Mouse (Mus musculus) cerebellum, adult 2 months (tissue): ENCODE data around the gene Fkbp5. TPM values are rescaled to one million over a fixed set of nuclear protein-coding genes. Genes with fewer than 3 reads are reported as not detected.
"Not testable (repeated sequence)": the region's sequence is repeated elsewhere in the genome, so short reads cannot be mapped to it uniquely, and the experiment has no call there.

Experiments
- DNase-seq, 2 experiments: peaks; one replicate each; pipeline ENCODE4 v3.0.0; 2021
- H3K27ac ChIP-seq: fragments of 200-500 bp; 2 replicates; pipeline ENCODE4 v1.5.1; 2012; ENCODE audit warnings: low read length, control low read depth, inconsistent platforms; ENCODE audit not compliant: insufficient read depth
- H3K27me3 ChIP-seq: fragments of 200-500 bp; 2 replicates; pipeline ENCODE4 v1.6.1; 2012; ENCODE audit warnings: inconsistent platforms, mild to moderate bottlenecking, low read length, moderate library complexity; ENCODE audit not compliant: control insufficient read depth, insufficient read depth
- H3K4me1 ChIP-seq: fragments of 200-500 bp; 2 replicates; pipeline ENCODE4 v1.6.1; 2011; ENCODE audit warnings: low read length; ENCODE audit not compliant: control insufficient read depth, insufficient read depth
- H3K4me3 ChIP-seq: fragments of 200-500 bp; replicated peaks from 2 replicates; pipeline ENCODE3; 2011; ENCODE audit warnings: mild to moderate bottlenecking, low read depth, low read length, control low read depth; ENCODE audit not compliant: insufficient read depth
- CTCF ChIP-seq: fragments of 200-500 bp; IDR thresholded peaks from 2 replicates; pipeline ENCODE4 v1.5.1; 2011; ENCODE audit warnings: low read depth, mild to moderate bottlenecking, control low read depth, low read length, moderate library complexity, borderline replicate concordance; ENCODE audit not compliant: insufficient read depth
- POLR2A ChIP-seq: fragments of 200-500 bp; IDR thresholded peaks from 2 replicates; pipeline ENCODE4 v1.6.1; 2011; ENCODE audit warnings: low read length, control low read depth, borderline replicate concordance; ENCODE audit not compliant: insufficient read depth
- WGBS: fragments of 180-500 bp; shearing (Covaris S2); methylation state at CpG from one replicate; pipeline ENCODE4 v1.1.7; 2018; 5-methylcytosine and 5-hydroxymethylcytosine counted together
- polyA plus RNA-seq: library from polyadenylated mRNA; depleted of rRNA; stranded (reverse); fragments of >200 nt; gene quantifications from 2 replicates; pipeline ENCODE4 v1.2.3, GENCODE M21; 2012

Gene Fkbp5
- polyA plus RNA-seq, 1 experiment, result 8.6 TPM

DNA sequence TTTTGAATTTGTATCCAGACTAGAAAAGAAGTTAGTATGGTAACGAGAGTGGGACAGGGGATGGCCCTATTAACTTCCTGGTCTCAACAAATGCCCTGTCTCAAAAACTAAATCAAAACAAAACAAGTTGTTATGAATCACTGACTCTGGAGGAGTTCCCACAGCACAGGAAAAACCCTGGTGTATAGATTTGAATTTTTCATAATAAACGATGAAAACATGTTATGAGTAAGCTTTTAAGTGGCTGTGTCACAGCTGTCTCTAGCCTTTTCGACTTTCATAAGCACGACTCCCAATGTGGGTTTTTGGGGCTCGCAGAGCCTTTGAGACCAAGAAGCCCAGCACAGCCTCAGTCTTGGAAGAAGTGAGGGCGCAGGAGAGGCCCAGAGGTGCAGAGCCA lies 89.7 kb downstream of the Fkbp5 start:
- Histone ChIP-seq H3K4me1 (no peaks in the 10 kb centered on the region), H3K27me3 (no peaks in the 10 kb centered on the region), H3K27ac (no peak overlapping the region), H3K4me3 (no peak overlapping the region)
- DNase-seq, result no peak
- 95% methylated on average over 6 of the region's 6 CpGs for WGBS
- TF ChIP-seq POLR2A (no peak), CTCF (no peak)

DNA sequence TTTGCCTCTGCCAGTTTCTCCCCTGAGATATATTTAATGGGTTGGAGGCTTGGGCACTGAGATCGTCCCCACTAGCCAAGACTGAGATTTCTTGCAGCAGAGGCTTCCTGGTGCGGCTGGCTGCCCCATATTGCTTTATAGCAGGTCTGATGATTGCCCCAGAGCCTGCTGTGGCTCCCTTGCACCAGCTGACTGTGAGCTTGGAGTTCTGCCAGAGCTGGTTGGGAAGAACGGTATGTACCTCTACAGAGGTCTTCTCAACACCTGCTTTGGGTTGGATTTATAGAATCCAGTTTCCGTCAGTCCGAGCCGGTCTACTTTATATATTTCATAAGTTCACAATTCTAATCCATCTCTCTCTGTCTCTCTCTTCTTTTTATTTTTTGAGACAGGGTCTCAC lies 93.0 kb downstream of the Fkbp5 start:
- TF ChIP-seq POLR2A (no peak), CTCF (no peak)
- Histone ChIP-seq H3K27ac (no peak overlapping the region), H3K4me1 (no peaks in the 10 kb centered on the region), H3K4me3 (no peak overlapping the region), H3K27me3 (no peaks in the 10 kb centered on the region)
- 64% methylated on average over 6 of the region's 6 CpGs for WGBS
- no peak for DNase-seq

DNA sequence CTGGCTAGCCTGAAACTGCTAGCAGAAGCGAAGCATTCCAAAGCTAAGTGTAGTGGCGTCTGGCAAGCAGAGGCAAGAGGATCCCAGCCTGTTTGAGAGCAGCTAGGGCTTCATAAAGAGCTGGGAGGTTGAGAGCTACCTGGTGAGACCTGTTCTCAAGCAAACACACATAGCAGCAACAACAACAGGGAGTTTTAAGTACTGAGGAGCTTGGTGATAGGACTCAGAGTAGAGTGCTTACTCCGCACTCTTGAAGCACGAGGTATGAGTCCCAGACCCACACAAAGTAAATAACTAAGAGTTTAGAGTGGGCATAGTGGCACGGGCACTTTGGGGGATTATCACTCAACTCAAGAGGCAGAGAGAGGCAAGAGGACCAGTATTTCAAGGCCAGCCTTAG lies 96.3 kb downstream of the Fkbp5 start:
- WGBS, result 92% methylated on average over 5 of the region's 5 CpGs
- Histone ChIP-seq H3K4me3 (no peak overlapping the region), H3K27ac (no peak overlapping the region), H3K4me1 (no peaks in the 10 kb centered on the region), H3K27me3 (no peaks in the 10 kb centered on the region)
- TF ChIP-seq POLR2A (no peak), CTCF (no peak)
- no peak for DNase-seq

DNA sequence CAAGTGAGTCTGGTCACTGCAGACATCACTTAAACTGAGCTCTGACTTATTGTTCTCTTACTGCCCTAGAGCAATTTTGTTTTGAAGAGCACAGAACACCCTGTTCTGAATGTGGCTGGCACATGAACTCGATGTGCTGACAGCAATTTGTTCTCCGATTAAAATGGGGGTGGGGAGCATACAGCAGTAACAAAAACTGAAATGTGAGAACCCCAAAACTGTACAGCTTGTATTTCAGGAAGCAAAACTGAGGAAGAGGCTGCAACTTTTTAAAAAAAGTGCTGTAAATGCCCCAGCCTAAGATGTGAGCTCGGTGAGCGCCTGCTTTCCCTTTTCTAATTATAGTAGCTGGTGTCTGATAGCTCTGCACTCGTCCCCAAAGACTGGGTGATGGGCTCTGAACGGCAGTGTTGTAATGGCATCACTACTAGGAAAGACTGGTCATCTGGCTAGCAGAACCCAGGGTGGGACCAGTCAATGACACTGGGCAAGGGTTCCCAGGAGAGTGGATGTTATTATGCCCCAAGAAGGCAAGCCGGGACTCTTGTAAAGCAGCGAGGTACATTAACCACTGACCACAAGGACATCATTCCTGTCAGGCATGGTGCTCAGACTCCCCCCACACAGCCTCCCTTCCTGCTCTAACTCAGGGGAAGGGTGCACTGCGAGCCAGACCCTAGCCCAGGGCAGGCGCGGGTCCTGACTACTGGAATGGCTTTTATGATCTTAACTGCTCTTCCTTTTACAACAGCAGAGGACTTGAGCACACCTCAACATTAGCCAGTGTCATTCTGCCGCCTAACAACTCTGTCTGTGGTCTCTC lies 96.9 kb downstream of the Fkbp5 start:
- no peak for DNase-seq
- no peak for TF ChIP-seq POLR2A
- TF ChIP-seq CTCF, result no peak
- 77% methylated on average over 12 of the region's 12 CpGs for WGBS
- no peaks in the 10 kb centered on the region for H3K27me3 ChIP-seq
- H3K27ac ChIP-seq, result no peak overlapping the region; the same call in 1 of the 2 replicates
- no peaks in the 10 kb centered on the region for H3K4me1 ChIP-seq
- no peak overlapping the region for H3K4me3 ChIP-seq

DNA sequence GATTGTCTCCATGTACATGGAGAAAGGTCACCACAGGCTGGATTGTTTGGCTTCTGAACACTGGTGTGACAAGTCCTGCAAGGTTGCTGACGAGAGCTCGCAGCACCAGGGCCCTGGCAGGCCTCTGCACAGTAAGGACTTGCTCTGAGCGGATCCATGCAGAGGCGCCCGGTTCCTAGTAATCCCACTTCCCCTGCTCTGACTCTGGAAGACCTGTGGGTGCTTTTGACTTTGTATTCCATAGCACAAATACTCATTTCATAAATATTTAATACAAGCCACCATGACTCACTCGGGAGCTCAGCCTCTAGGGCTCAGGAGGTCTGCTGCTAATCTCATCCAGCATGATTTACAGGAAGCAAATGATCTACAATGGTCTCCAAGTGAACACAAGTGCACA lies 97.7 kb downstream of the Fkbp5 start:
- Histone ChIP-seq H3K4me3 (no peak overlapping the region), H3K27ac (0 out of 2 replicates have a peak overlapping the region, but pooled peaks have one; percentile 20), H3K4me1 (no peaks in the 10 kb centered on the region), H3K27me3 (no peaks in the 10 kb centered on the region)
- no peak for TF ChIP-seq CTCF
- TF ChIP-seq POLR2A, result no peak
- 89% methylated on average over 6 of the region's 6 CpGs for WGBS
- no peak for DNase-seq

DNA sequence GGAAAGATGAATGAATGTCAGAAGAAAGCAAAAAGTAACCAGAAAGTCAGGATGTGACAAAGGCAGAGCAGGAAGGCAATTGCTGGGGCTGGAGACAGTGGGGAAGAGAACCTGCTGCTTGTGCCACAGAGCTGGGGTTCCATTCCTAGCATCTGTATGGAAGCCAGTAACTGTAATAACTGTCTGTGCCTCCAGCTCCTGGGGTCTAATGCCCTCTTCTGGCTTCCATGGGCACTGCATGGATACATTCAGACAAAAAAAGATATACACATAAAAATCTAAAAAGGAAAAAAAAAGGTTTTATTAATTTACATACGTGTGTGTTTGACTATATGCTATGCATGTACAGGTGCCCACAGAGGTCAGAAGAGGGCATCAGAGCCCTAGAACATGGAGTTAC lies 98.4 kb downstream of the Fkbp5 start:
- no peak for DNase-seq
- Histone ChIP-seq H3K4me1 (no peaks in the 10 kb centered on the region), H3K27ac (no peak overlapping the region), H3K27me3 (no peaks in the 10 kb centered on the region), H3K4me3 (no peak overlapping the region)
- TF ChIP-seq POLR2A (no peak), CTCF (peak; percentile 5; the same call in 1 of the 2 replicates)
- 91% methylated on average over 1 of the region's 1 CpGs for WGBS

DNA sequence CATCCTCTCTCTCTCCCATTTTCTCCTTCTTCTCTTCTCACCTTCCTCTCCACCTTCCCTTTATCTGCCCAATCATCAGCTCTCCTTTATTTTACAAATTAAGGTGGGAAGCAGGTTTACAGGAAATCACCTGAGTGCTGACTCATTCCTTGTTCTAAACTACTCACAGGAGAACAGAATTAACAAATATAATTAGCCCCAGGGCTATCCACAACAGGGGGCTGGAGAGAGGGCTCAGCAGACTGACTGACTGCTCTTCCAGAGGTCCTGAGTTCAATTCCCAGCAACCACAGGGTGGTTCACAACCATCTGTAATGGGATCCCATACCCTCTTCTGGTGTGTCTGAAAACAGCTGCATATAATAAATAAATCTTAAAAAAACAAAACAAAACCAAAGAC lies 98.8 kb downstream of the Fkbp5 start:
- not testable (repeated sequence) for H3K4me3 ChIP-seq, H3K27me3 ChIP-seq, DNase-seq, H3K27ac ChIP-seq, H3K4me1 ChIP-seq

DNA sequence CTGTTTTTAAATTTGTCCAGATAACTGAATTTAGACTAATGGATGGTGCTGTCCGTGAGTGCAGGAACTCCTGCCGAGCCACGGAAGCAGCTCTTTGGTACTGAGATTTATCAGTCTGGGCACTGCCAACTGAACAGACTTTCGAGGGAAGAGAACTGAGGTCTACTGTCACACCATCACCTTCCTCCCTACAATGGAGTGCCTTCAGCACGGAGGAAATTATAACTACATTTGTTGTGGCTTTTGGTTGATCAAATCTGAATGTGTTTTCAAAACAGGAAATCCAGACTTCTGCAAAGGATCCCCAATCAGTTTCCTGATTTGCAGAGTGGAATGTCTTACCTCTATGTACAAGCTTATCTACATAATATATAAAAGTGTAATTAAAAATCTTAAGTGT lies 99.6 kb downstream of the Fkbp5 start:
- TF ChIP-seq CTCF (no peak), POLR2A (no peak)
- Histone ChIP-seq H3K4me1 (no peaks in the 10 kb centered on the region), H3K4me3 (no peak overlapping the region), H3K27ac (no peak overlapping the region), H3K27me3 (no peaks in the 10 kb centered on the region)
- 83% methylated on average over 5 of the region's 5 CpGs for WGBS
- no peak for DNase-seq

DNA sequence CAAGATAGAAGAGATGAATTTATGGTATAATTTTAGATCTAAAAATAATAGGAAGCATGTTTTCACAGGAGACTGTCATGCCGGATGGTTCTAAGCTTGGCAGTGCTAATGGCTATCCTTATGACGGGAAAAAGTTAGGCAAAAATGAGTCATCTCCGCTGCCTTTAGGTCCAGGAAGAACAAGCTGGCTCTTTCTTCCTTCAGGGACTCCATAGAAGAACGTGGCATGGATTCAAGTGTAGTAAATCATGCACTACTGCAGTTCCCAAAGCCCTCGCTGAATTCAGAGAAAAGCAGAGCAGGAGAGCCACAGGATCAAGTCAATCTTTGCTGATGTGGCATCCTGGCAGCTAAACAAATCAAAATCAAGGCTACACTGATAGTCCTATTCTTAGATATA lies 102.1 kb downstream of the Fkbp5 start:
- no peak for DNase-seq
- no peak overlapping the region for H3K4me3 ChIP-seq
- no peaks in the 10 kb centered on the region for H3K4me1 ChIP-seq
- WGBS, result 84% methylated on average over 5 of the region's 5 CpGs
- TF ChIP-seq CTCF, result no peak
- TF ChIP-seq POLR2A, result no peak
- no peaks in the 10 kb centered on the region for H3K27me3 ChIP-seq
- no peak overlapping the region for H3K27ac ChIP-seq
